Mouse (Mus musculus): ENCODE results near the gene Kri1. TPM values are rescaled to one million over a fixed set of nuclear protein-coding genes. Genes with fewer than 3 reads are reported as not detected.

Gene Kri1
- total and polyA plus RNA-seq, 3 experiments: 76.1 to 233 (median 199) TPM

DNA sequence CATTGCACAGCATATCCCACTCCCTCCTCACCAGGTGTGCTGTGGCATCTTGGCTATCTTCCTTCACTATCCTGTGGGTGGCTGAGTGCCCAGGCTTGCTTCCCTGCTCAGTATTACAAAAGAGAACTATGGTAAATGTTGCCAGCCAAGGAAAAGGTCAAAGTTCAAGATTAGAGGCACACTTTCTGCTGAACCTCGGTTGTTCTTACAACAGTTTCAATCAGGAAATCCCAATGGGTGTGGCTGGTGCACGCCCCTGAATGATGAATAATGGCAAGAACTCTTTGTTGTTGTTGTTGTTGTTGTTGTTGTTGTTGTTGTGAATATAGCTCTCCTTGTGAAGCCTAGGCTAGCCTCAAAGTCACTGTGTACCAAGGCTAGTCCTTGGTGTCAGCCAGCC is 25.9 kb downstream of the Kri1 start:
- Histone ChIP-seq H3K79me2 (ENCODE audit: control insufficient read depth, insufficient read depth, low read length, poor library complexity) (peaks cover 17% of the 10 kb centered on the region), H3K9me3 (replicated peaks; ENCODE audit: insufficient read depth, low read length) (no peaks in the 10 kb centered on the region), H3K27me3 (ENCODE audit: control insufficient read depth in 1 of 2, insufficient read depth in 2 of 2, low read length in 2 of 2) (no peaks in the 10 kb centered on the region), H3K4me1 (ENCODE audit: control insufficient read depth in 1 of 2, insufficient read depth in 2 of 2, low read length in 2 of 2) (peaks cover 27 to 55% of the 10 kb centered on the region in 2 experiments), H3K27ac (ENCODE audit: control insufficient read depth, low read depth, low read length) (peak overlapping the region; percentile 16), H3K9ac (ENCODE audit: control insufficient read depth, low read depth, low read length, poor library complexity, severe bottlenecking) (no peak overlapping the region), H3K36me3 (ENCODE audit: control insufficient read depth in 1 of 2, insufficient read depth in 2 of 2, low read length in 2 of 2) (peaks cover 0 to 39% of the 10 kb centered on the region in 2 experiments; a peak in 2 of 4 replicates), H3K4me3 (ENCODE audit: control insufficient read depth in 1 of 2, insufficient read depth in 1 of 2, low read depth in 2 of 2, low read length in 2 of 2) (no peak overlapping the region)
- TF ChIP-seq ZMIZ1 (IDR thresholded peaks at IDR 0.05; ENCODE audit: low read depth, low read length): no peak
- TF ChIP-seq GATA1 (IDR thresholded peaks at IDR 0.05; ENCODE audit: low read depth, low read length): 0 out of 2 replicates have a peak, but pooled peaks have one; percentile 2
- peak; percentile 77 for DNase-seq (ENCODE audit: low read depth, low spot score)

DNA sequence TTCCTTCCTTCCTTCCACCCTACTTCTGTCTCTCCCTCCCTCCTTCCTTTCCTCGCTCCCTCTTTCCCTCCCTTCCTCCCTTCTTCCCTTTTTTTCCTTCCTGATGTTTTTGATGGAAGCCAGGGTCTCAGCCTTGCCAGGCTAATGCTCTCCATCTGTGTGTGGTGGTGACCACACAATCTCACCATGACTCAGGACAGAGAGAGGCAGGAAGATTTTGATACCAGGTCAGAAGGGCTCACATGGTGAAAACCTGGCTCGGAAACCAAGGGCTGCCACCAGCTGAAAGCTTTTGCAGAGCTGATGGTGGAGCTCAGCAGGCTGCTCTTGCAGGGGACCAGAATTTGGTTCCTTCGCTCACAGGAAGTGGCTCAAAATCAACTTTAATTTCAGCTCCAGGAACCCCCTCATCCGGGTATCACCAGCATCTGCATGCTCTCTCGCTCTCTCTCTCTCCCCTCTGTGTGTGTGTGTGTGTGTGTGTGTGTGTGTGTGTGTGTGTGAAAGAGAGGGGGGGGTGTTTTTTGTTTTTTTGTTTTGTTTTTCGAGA is 27.2 kb downstream of the Kri1 start:
- Histone ChIP-seq H3K27ac (ENCODE audit: control insufficient read depth, low read depth, low read length) (no peak overlapping the region), H3K4me1 (ENCODE audit: control insufficient read depth in 1 of 2, insufficient read depth in 2 of 2, low read length in 2 of 2) (peaks cover 19 to 43% of the 10 kb centered on the region in 2 experiments), H3K27me3 (ENCODE audit: control insufficient read depth in 1 of 2, insufficient read depth in 2 of 2, low read length in 2 of 2) (no peaks in the 10 kb centered on the region), H3K79me2 (ENCODE audit: control insufficient read depth, insufficient read depth, low read length, poor library complexity) (peaks cover 4% of the 10 kb centered on the region), H3K4me3 (ENCODE audit: control insufficient read depth in 1 of 2, insufficient read depth in 1 of 2, low read depth in 2 of 2, low read length in 2 of 2) (no peak overlapping the region), H3K36me3 (ENCODE audit: control insufficient read depth in 1 of 2, insufficient read depth in 2 of 2, low read length in 2 of 2) (peaks cover 0 to 29% of the 10 kb centered on the region in 2 experiments; a peak in 2 of 4 replicates), H3K9me3 (replicated peaks; ENCODE audit: insufficient read depth, low read length) (no peaks in the 10 kb centered on the region), H3K9ac (ENCODE audit: control insufficient read depth, low read depth, low read length, poor library complexity, severe bottlenecking) (no peak overlapping the region)
- TF ChIP-seq ZC3H11A (IDR thresholded peaks at IDR 0.05; ENCODE audit: low read depth, low read length) (no peak), SMC3 (IDR thresholded peaks at IDR 0.05; ENCODE audit: low read depth, low read length) (no peak), JUND (IDR thresholded peaks at IDR 0.05; ENCODE audit: low read depth, low read length) (no peak), MYC (IDR thresholded peaks at IDR 0.05; ENCODE audit: low read depth, low read length) (no peak), TAL1 (IDR thresholded peaks at IDR 0.05; ENCODE audit: low read length) (no peak), KAT2A (conservative IDR thresholded peaks at IDR 0.05; ENCODE audit: low read depth, low read length) (no peak), POLR2A (IDR thresholded peaks at IDR 0.05; ENCODE audit: control insufficient read depth in 1 of 2, insufficient read depth in 1 of 2, low read depth in 1 of 2, low read length in 2 of 2, poor library complexity in 1 of 2) (no peak), NRF1 (IDR thresholded peaks at IDR 0.05; ENCODE audit: insufficient read depth, low read depth, low read length, poor library complexity, severe bottlenecking) (no peak), BHLHE40 (IDR thresholded peaks at IDR 0.05; ENCODE audit: borderline replicate concordance, low read depth, low read length) (no peak), CHD1 (IDR thresholded peaks at IDR 0.05; ENCODE audit: low read depth, low read length) (no peak), EP300 (IDR thresholded peaks at IDR 0.05; ENCODE audit: low read depth in 1 of 2, low read length in 2 of 2) (no peak), MAX (IDR thresholded peaks at IDR 0.05; ENCODE audit: low read length) (no peak), USF2 (IDR thresholded peaks at IDR 0.05; ENCODE audit: borderline replicate concordance in 1 of 2, insufficient read depth in 1 of 2, low read depth in 1 of 2, low read length in 2 of 2) (no peak), CHD2 (IDR thresholded peaks at IDR 0.05; ENCODE audit: low read length) (no peak), GATA1 (IDR thresholded peaks at IDR 0.05; ENCODE audit: low read depth, low read length) (no peak), MXI1 (IDR thresholded peaks at IDR 0.05; ENCODE audit: low read depth, low read length) (no peak), HCFC1 (IDR thresholded peaks at IDR 0.05; ENCODE audit: low read depth, low read length) (no peak), SIN3A (IDR thresholded peaks at IDR 0.05; ENCODE audit: low read length) (no peak), UBTF (IDR thresholded peaks at IDR 0.05; ENCODE audit: borderline replicate concordance, insufficient read depth, low read depth, low read length) (no peak)
- no peak for DNase-seq (ENCODE audit: low read depth, low spot score)

Measured in MEL (cell line).